Mouse (Mus musculus) thymus, postnatal 36 days (tissue): ENCODE measurements at regions not wholly inside any gene's neighbourhood (a gene's known extent, or its start where the extent isn't known, plus 50 kb on each side); places are given as distances from the start of the nearest gene placed in this dataset.

ENCODE experiments used
- DNase-seq, 2 experiments: peaks; one replicate each; pipeline ENCODE4 v3.0.0; 2022; ENCODE audit warnings: mixed read lengths in 2 of 2

- no peak for DNase-seq
Observed at GRCm38 (mm10) chr7:136293536-136294145, 577.5 kb upstream of the Mki67 start.

- DNase-seq = peak in 1 of 2 experiments; percentile 6
Observed at GRCm38 (mm10) chr7:136294445-136294844, 578.3 kb upstream of the Mki67 start.

- DNase-seq = no peak
Observed at GRCm38 (mm10) chr7:136297901-136298513, 581.8 kb upstream of the Mki67 start.

- no peak for DNase-seq
Observed at GRCm38 (mm10) chr7:136306137-136306536, 588.3 kb upstream of the Mgmt start.

- no peak for DNase-seq
Observed at GRCm38 (mm10) chr7:136308765-136309164, 585.6 kb upstream of the Mgmt start.

- DNase-seq = no peak
Observed at GRCm38 (mm10) chr7:136327281-136327680, 567.1 kb upstream of the Mgmt start.

GRCm38 (mm10) chr7:136330431-136330830 is 564.0 kb upstream of the Mgmt start:
- no peak for DNase-seq

GRCm38 (mm10) chr7:136332805-136333204 is 561.6 kb upstream of the Mgmt start:
- DNase-seq = no peak

- DNase-seq = no peak
Observed at GRCm38 (mm10) chr7:136341599-136342210, 552.7 kb upstream of the Mgmt start.

- DNase-seq = no peak
Observed at GRCm38 (mm10) chr7:136342211-136342799, 552.1 kb upstream of the Mgmt start.

- DNase-seq = no peak
Observed at GRCm38 (mm10) chr7:136342822-136343221, 551.6 kb upstream of the Mgmt start.

GRCm38 (mm10) chr7:136343494-136343893 is 550.9 kb upstream of the Mgmt start:
- DNase-seq = no peak

GRCm38 (mm10) chr7:136345051-136345450 is 549.4 kb upstream of the Mgmt start:
- DNase-seq = no peak

- no peak for DNase-seq
Observed at GRCm38 (mm10) chr7:136346531-136346930, 547.9 kb upstream of the Mgmt start.

- no peak for DNase-seq
Observed at GRCm38 (mm10) chr7:136348309-136348708, 546.1 kb upstream of the Mgmt start.

GRCm38 (mm10) chr7:136349651-136350050 is 544.8 kb upstream of the Mgmt start:
- no peak for DNase-seq

GRCm38 (mm10) chr7:136357011-136357410 is 537.4 kb upstream of the Mgmt start:
- no peak for DNase-seq

GRCm38 (mm10) chr7:136365318-136366211 is 528.8 kb upstream of the Mgmt start:
- DNase-seq = no peak

- no peak for DNase-seq
Observed at GRCm38 (mm10) chr7:136377259-136377658, 517.2 kb upstream of the Mgmt start.

GRCm38 (mm10) chr7:136377742-136378141 is 516.7 kb upstream of the Mgmt start:
- DNase-seq = no peak

- no peak for DNase-seq
Observed at GRCm38 (mm10) chr7:136378321-136378720, 516.1 kb upstream of the Mgmt start.

- no peak for DNase-seq
Observed at GRCm38 (mm10) chr7:136379319-136379718, 515.1 kb upstream of the Mgmt start.

GRCm38 (mm10) chr7:136379741-136380140 is 514.7 kb upstream of the Mgmt start:
- DNase-seq = no peak
